ENCODE assay signal across 8 mouse cellular contexts in the genomic region with DNA sequence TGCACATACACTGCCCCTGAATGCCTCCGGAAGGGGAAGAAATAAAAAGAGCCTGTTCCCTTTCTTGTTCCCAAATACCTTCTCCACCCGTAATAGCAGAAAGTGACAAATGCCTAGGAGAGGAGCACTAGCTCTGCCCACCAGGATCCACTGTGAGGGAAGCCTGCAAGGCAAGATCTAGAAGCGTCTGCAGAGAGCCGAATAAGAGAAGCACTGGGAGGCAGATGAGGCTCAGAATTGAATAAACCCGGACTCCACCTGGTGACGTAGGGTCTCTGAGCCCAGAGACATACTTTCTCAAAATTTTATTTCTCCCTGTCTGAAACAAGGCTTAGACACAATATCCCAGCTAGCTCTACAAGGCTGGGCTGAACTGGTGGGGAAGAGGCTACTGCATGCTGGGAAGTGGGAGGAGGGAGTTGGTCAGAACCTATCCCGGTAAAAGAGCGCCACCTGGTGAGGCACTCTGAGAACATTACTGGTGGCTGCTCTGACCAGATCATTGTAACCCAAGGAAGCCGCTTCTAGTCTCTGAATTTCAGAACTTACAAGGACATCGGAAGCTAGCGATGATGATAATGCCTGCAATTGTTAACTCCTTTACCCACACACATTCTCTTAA. TPM values are rescaled to one million over a fixed set of nuclear protein-coding genes. Genes with fewer than 3 reads are reported as not detected.
DNase-seq lines count a peak whose midpoint lies in the region; ATAC-seq and TF ChIP-seq lines count a peak whose summit lies in the region.

No protein-coding gene starts in this region.

- no peak overlapping the region for H3K9ac ChIP-seq in embryonic facial prominence, embryonic 14.5 days (ENCODE audit: low read depth, low read length)
- H3K9ac ChIP-seq in limb, embryonic 13.5 days = 0 out of 2 replicates have a peak overlapping the region, but pooled peaks have one; percentile 20
- peak overlapping the region; percentile 10; the same call in 1 of the 2 replicates for H3K9ac ChIP-seq in midbrain, embryonic 16.5 days (ENCODE audit: low read depth, low read length)

- peak; percentile 94 for ATAC-seq in embryonic facial prominence, embryonic 14.5 days (ENCODE audit: low read depth)
- ATAC-seq in limb, embryonic 13.5 days (ENCODE audit: low FRiP score, low read depth) = peak; percentile 92
- ATAC-seq in midbrain, embryonic 16.5 days = peak; percentile 94

- DNase-seq in 416B (ENCODE audit: low read depth) = peak; percentile 87
- peak; percentile 94 for DNase-seq in embryonic facial prominence, embryonic 14.5 days (ENCODE audit: low spot score)
- peak; percentile 67 to 79 for DNase-seq in heart, adult 9 months (ENCODE audit: low spot score in 2 of 2)
- peak; percentile 85 for DNase-seq in kidney, adult 9 months
- DNase-seq in spleen, postnatal 10 days (ENCODE audit: low spot score in 2 of 2) = peak; percentile 51 to 82

- no peak for TF ChIP-seq POLR2A in bone marrow, adult 2 months (IDR thresholded peaks at IDR 0.05; ENCODE audit: borderline replicate concordance, control insufficient read depth, low read depth, low read length)

- H3K4me1 ChIP-seq in bone marrow, adult 2 months (ENCODE audit: control insufficient read depth, insufficient read depth, low read length) = no peaks in the 10 kb centered on the region
- no peaks in the 10 kb centered on the region for H3K4me1 ChIP-seq in embryonic facial prominence, embryonic 14.5 days (ENCODE audit: control insufficient read depth, insufficient read depth, low read length)
- H3K4me1 ChIP-seq in limb, embryonic 13.5 days = no peaks in the 10 kb centered on the region
- 0 out of 2 replicates have a peak, but pooled peaks cover 3% of the 10 kb centered on the region for H3K4me1 ChIP-seq in midbrain, embryonic 16.5 days (ENCODE audit: control insufficient read depth, insufficient read depth, low read length)

- H3K27me3 ChIP-seq in embryonic facial prominence, embryonic 14.5 days (replicated peaks; ENCODE audit: control insufficient read depth, insufficient read depth, low read length) = no peaks in the 10 kb centered on the region
- no peaks in the 10 kb centered on the region for H3K27me3 ChIP-seq in limb, embryonic 13.5 days
- H3K27me3 ChIP-seq in midbrain, embryonic 16.5 days (ENCODE audit: control insufficient read depth, insufficient read depth, low read depth, low read length) = no peaks in the 10 kb centered on the region

- H3K4me2 ChIP-seq in embryonic facial prominence, embryonic 14.5 days (ENCODE audit: low read depth, low read length) = peak overlapping the region; percentile 26; the same call in 1 of the 2 replicates
- H3K4me2 ChIP-seq in limb, embryonic 13.5 days (replicated peaks) = 0 out of 2 replicates have a peak overlapping the region, but pooled peaks have one; percentile 30
- H3K4me2 ChIP-seq in midbrain, embryonic 16.5 days (ENCODE audit: low read length) = peak overlapping the region; percentile 41

- no peak overlapping the region for H3K27ac ChIP-seq in bone marrow, adult 2 months (ENCODE audit: control insufficient read depth, insufficient read depth, low read depth, low read length, poor library complexity)
- H3K27ac ChIP-seq in embryonic facial prominence, embryonic 14.5 days (replicated peaks; ENCODE audit: low read depth, low read length) = no peak overlapping the region
- H3K27ac ChIP-seq in limb, embryonic 13.5 days = no peak overlapping the region
- peak overlapping the region; percentile 40; the same call in 1 of the 2 replicates for H3K27ac ChIP-seq in midbrain, embryonic 16.5 days (ENCODE audit: low read length)

- peak; percentile 83 for TF ChIP-seq CTCF in bone marrow, adult 2 months (IDR thresholded peaks at IDR 0.05; ENCODE audit: control insufficient read depth, insufficient read depth, low read length)

- WGBS in bone marrow, adult 2 months = 19% methylated on average over 11 of the region's 11 CpGs
- WGBS in embryonic facial prominence, embryonic 14.5 days = 38% methylated on average over 11 of the region's 11 CpGs
- 42% methylated on average over 11 of the region's 11 CpGs for WGBS in limb, embryonic 13.5 days
- 28% methylated on average over 11 of the region's 11 CpGs for WGBS in midbrain, embryonic 16.5 days

- no peaks in the 10 kb centered on the region for H3K9me3 ChIP-seq in embryonic facial prominence, embryonic 14.5 days (ENCODE audit: control insufficient read depth, low read length)
- no peaks in the 10 kb centered on the region for H3K9me3 ChIP-seq in limb, embryonic 13.5 days
- H3K9me3 ChIP-seq in midbrain, embryonic 16.5 days (replicated peaks; ENCODE audit: control insufficient read depth, low read length, poor library complexity, severe bottlenecking) = no peaks in the 10 kb centered on the region

- H3K36me3 ChIP-seq in embryonic facial prominence, embryonic 14.5 days (ENCODE audit: control insufficient read depth, insufficient read depth, low read length) = no peaks in the 10 kb centered on the region
- no peaks in the 10 kb centered on the region for H3K36me3 ChIP-seq in limb, embryonic 13.5 days
- no peaks in the 10 kb centered on the region for H3K36me3 ChIP-seq in midbrain, embryonic 16.5 days (ENCODE audit: control insufficient read depth, insufficient read depth, low read length)

- no peak overlapping the region for H3K4me3 ChIP-seq in bone marrow, adult 2 months (replicated peaks; ENCODE audit: control insufficient read depth, low read depth, low read length)
- H3K4me3 ChIP-seq in embryonic facial prominence, embryonic 14.5 days (ENCODE audit: low read depth, low read length) = no peak overlapping the region
- H3K4me3 ChIP-seq in limb, embryonic 13.5 days = no peak overlapping the region
- H3K4me3 ChIP-seq in midbrain, embryonic 16.5 days (ENCODE audit: low read depth, low read length) = no peak overlapping the region

RNA-seq across cellular contexts. Expression of gene Thumpd3, which starts 45.2 kb away (rescaled TPM):
- 28.8 and 34.7 TPM in 2 replicates for polyA plus RNA-seq in bone marrow, adult 2 months (2011; ENCODE audit: insufficient read depth, insufficient read length, low replicate concordance, missing spikeins)
- 36.1 and 38.9 TPM in 2 replicates for polyA plus RNA-seq in embryonic facial prominence, embryonic 14.5 days (2014; fragmentation: Nextera tagmentation; extraction: Ambion mirVana)
- polyA plus RNA-seq in limb, embryonic 13.5 days (2015; fragmentation: Nextera tagmentation; extraction: Ambion mirVana) = 42.3 and 44.1 TPM in 2 replicates
- polyA plus RNA-seq in midbrain, embryonic 16.5 days (2015; fragmentation: Nextera tagmentation; extraction: Ambion mirVana) = 51.4 and 55.6 TPM in 2 replicates

RNA-seq across cellular contexts. Expression of gene Srgap3, which starts 53.7 kb away (rescaled TPM):
- 2.9 and 6.0 TPM in 2 replicates for polyA plus RNA-seq in bone marrow, adult 2 months (2011; ENCODE audit: insufficient read depth, insufficient read length, low replicate concordance, missing spikeins)
- 8.4 and 8.9 TPM in 2 replicates for polyA plus RNA-seq in embryonic facial prominence, embryonic 14.5 days (2014; fragmentation: Nextera tagmentation; extraction: Ambion mirVana)
- 6.9 and 7.0 TPM in 2 replicates for polyA plus RNA-seq in limb, embryonic 13.5 days (2015; fragmentation: Nextera tagmentation; extraction: Ambion mirVana)
- polyA plus RNA-seq in midbrain, embryonic 16.5 days (2015; fragmentation: Nextera tagmentation; extraction: Ambion mirVana) = 37.4 and 38.6 TPM in 2 replicates
